Mouse (Mus musculus) midbrain, embryonic 13.5 days (tissue): ENCODE measurements around the gene Ppia. TPM values are rescaled to one million over a fixed set of nuclear protein-coding genes. Genes with fewer than 3 reads are reported as not detected.
A peak's percentile ranks its signal among the peaks of the same experiment; 100 is the strongest.
"Not testable (repeated sequence)": the region's sequence is repeated elsewhere in the genome, so short reads cannot be mapped to it uniquely, and the experiment has no call there.

Experiments used
- ATAC-seq: fragments of 200-750 bp; cut with Nextera tagmentation; 2 replicates; pipeline ENCODE4 v1.8.0; 2017; ENCODE audit warnings: mild to moderate bottlenecking, moderate TSS enrichment, moderate library complexity
- H3K27ac ChIP-seq: fragments of 300-500 bp; sonication (generic); 2 replicates; pipeline ENCODE4 v1.5.1; 2015; ENCODE audit warnings: inconsistent platforms, mild to moderate bottlenecking, moderate library complexity
- H3K27me3 ChIP-seq: fragments of 300-500 bp; sonication (generic); 2 replicates; pipeline ENCODE4 v1.6.1; 2015; ENCODE audit warnings: mild to moderate bottlenecking, inconsistent platforms
- H3K36me3 ChIP-seq: fragments of 300-500 bp; sonication (generic); 2 replicates; pipeline ENCODE4 v1.6.1; 2015; ENCODE audit warnings: mild to moderate bottlenecking, inconsistent platforms
- H3K4me1 ChIP-seq: fragments of 300-500 bp; sonication (generic); replicated peaks from 2 replicates; pipeline ENCODE4 v1.6.1; 2015; ENCODE audit warnings: inconsistent platforms
- H3K4me2 ChIP-seq: fragments of 300-500 bp; sonication (generic); replicated peaks from 2 replicates; pipeline ENCODE4 v1.6.1; 2015; ENCODE audit warnings: moderate library complexity, mild to moderate bottlenecking, inconsistent platforms
- H3K4me3 ChIP-seq: fragments of 300-500 bp; sonication (generic); replicated peaks from 2 replicates; pipeline ENCODE4 v1.5.1; 2015; ENCODE audit warnings: mild to moderate bottlenecking, inconsistent platforms
- H3K9ac ChIP-seq: fragments of 300-500 bp; sonication (generic); replicated peaks from 2 replicates; pipeline ENCODE4 v1.6.1; 2015; ENCODE audit warnings: mild to moderate bottlenecking, inconsistent platforms
- H3K9me3 ChIP-seq: fragments of 300-500 bp; sonication (generic); 2 replicates; pipeline ENCODE4 v1.6.1; 2016; ENCODE audit warnings: mild to moderate bottlenecking, inconsistent platforms
- WGBS: fragments of 180-500 bp; shearing (Covaris S2); methylation state at CpG from one replicate; pipeline ENCODE4 v1.1.7; 2015; 5-methylcytosine and 5-hydroxymethylcytosine counted together
- polyA plus RNA-seq: library from polyadenylated mRNA; unstranded; fragments of >200 nt; fragmentation: Nextera tagmentation; extraction: Ambion mirVana; gene quantifications from 2 replicates; pipeline ENCODE4 v1.2.1, GENCODE M21; 2015

Ppia gene
- polyA plus RNA-seq, 1 experiment from 2014 or later: 3,782 TPM

- peaks cover 51% of the 10 kb centered on the region for H3K36me3 ChIP-seq
Measured at GRCm38 (mm10) chr11:6419156-6419555, 3.9 kb downstream of the Ppia start.

GRCm38 (mm10) chr11:6420283-6420703 is 5.0 kb downstream of the Ppia start:
- H3K36me3 ChIP-seq: peaks cover 59% of the 10 kb centered on the region
- no peak overlapping the region for H3K4me3 ChIP-seq
- H3K4me2 ChIP-seq: no peak overlapping the region
- no peak overlapping the region for H3K9ac ChIP-seq
- no peaks in the 10 kb centered on the region for H3K27me3 ChIP-seq
- no peaks in the 10 kb centered on the region for H3K9me3 ChIP-seq
- no peak for ATAC-seq
- WGBS: 21% methylated on average over 1 of the region's 1 CpGs
- H3K4me1 ChIP-seq: peaks cover 24% of the 10 kb centered on the region
- H3K27ac ChIP-seq: no peak overlapping the region

More at GRCm38 (mm10) chr11:6419156-6419555, 3.9 kb downstream of the Ppia start:
- H3K4me3 ChIP-seq, H3K4me2 ChIP-seq, H3K9ac ChIP-seq, ATAC-seq, H3K27ac ChIP-seq, H3K9me3 ChIP-seq, H3K27me3 ChIP-seq: not testable (repeated sequence)
- WGBS: 64% methylated on average over 4 of the region's 4 CpGs
- H3K4me1 ChIP-seq: peaks cover 32% of the 10 kb centered on the region

GRCm38 (mm10) chr11:6420722-6421350 is 5.6 kb downstream of the Ppia start:
- 79% methylated on average over 2 of the region's 2 CpGs for WGBS
- Histone ChIP-seq H3K9me3 (no peaks in the 10 kb centered on the region), H3K4me3 (no peak overlapping the region), H3K4me2 (no peak overlapping the region), H3K36me3 (peaks cover 62% of the 10 kb centered on the region), H3K27me3 (no peaks in the 10 kb centered on the region), H3K4me1 (peaks cover 24% of the 10 kb centered on the region), H3K27ac (no peak overlapping the region), H3K9ac (no peak overlapping the region)
- ATAC-seq: no peak

GRCm38 (mm10) chr11:6430186-6430585 is 14.9 kb downstream of the Ppia start:
- H3K4me1 ChIP-seq: no peaks in the 10 kb centered on the region
- WGBS: 91% methylated on average over 7 of the region's 7 CpGs
- no peak overlapping the region for H3K4me3 ChIP-seq
- no peak overlapping the region for H3K27ac ChIP-seq
- no peak overlapping the region for H3K4me2 ChIP-seq
- ATAC-seq: no peak
- peaks cover 93% of the 10 kb centered on the region for H3K36me3 ChIP-seq
- H3K9ac ChIP-seq: no peak overlapping the region
- no peaks in the 10 kb centered on the region for H3K27me3 ChIP-seq
- no peaks in the 10 kb centered on the region for H3K9me3 ChIP-seq

GRCm38 (mm10) chr11:6436442-6436841 is 21.2 kb downstream of the Ppia start:
- WGBS: 65% methylated on average over 8 of the region's 8 CpGs
- peaks cover 73% of the 10 kb centered on the region for H3K36me3 ChIP-seq
- H3K4me1 ChIP-seq: no peaks in the 10 kb centered on the region
- no peaks in the 10 kb centered on the region for H3K27me3 ChIP-seq
- H3K9me3 ChIP-seq: no peaks in the 10 kb centered on the region
- no peak overlapping the region for H3K4me3 ChIP-seq
- 0 out of 2 replicates have a peak, but pooled peaks have one; percentile 55 for ATAC-seq
- no peak overlapping the region for H3K4me2 ChIP-seq
- H3K9ac ChIP-seq: no peak overlapping the region
- H3K27ac ChIP-seq: no peak overlapping the region

GRCm38 (mm10) chr11:6437667-6438066 is 22.4 kb downstream of the Ppia start:
- H3K4me1 ChIP-seq: peaks cover 3% of the 10 kb centered on the region; the same call in 1 of the 2 replicates
- H3K4me2 ChIP-seq: no peak overlapping the region
- no peak overlapping the region for H3K4me3 ChIP-seq
- no peaks in the 10 kb centered on the region for H3K9me3 ChIP-seq
- no peak overlapping the region for H3K9ac ChIP-seq
- peaks cover 62% of the 10 kb centered on the region for H3K36me3 ChIP-seq
- ATAC-seq: no peak
- H3K27ac ChIP-seq: no peak overlapping the region
- no peaks in the 10 kb centered on the region for H3K27me3 ChIP-seq
- WGBS: 98% methylated on average over 2 of the region's 2 CpGs

- Histone ChIP-seq H3K4me3 (no peak overlapping the region), H3K36me3 (peaks cover 38% of the 10 kb centered on the region), H3K4me1 (peaks cover 15% of the 10 kb centered on the region), H3K4me2 (no peak overlapping the region), H3K27ac (no peak overlapping the region), H3K9me3 (no peaks in the 10 kb centered on the region), H3K27me3 (no peaks in the 10 kb centered on the region), H3K9ac (no peak overlapping the region)
- no peak for ATAC-seq
- 97% methylated on average over 4 of the region's 4 CpGs for WGBS
Measured at GRCm38 (mm10) chr11:6440171-6440570, 24.9 kb downstream of the Ppia start.

GRCm38 (mm10) chr11:6442566-6442965 is 27.3 kb downstream of the Ppia start:
- no peak overlapping the region for H3K9ac ChIP-seq
- 98% methylated on average over 4 of the region's 4 CpGs for whole genome bisulfite sequencing
- H3K27me3 ChIP-seq: no peaks in the 10 kb centered on the region
- H3K36me3 ChIP-seq: peaks cover 17% of the 10 kb centered on the region
- no peak for ATAC-seq
- H3K4me1 ChIP-seq: peaks cover 15% of the 10 kb centered on the region
- no peak overlapping the region for H3K4me3 ChIP-seq
- no peak overlapping the region for H3K27ac ChIP-seq
- H3K4me2 ChIP-seq: no peak overlapping the region
- H3K9me3 ChIP-seq: no peaks in the 10 kb centered on the region

GRCm38 (mm10) chr11:6443102-6443501 is 27.9 kb downstream of the Ppia start:
- H3K36me3 ChIP-seq: peaks cover 12% of the 10 kb centered on the region
- WGBS: 55% methylated on average over 4 of the region's 4 CpGs

GRCm38 (mm10) chr11:6443727-6444076 is 28.5 kb downstream of the Ppia start:
- Histone ChIP-seq H3K4me1 (peaks cover 15% of the 10 kb centered on the region), H3K4me2 (peak overlapping the region; percentile 76), H3K27me3 (no peaks in the 10 kb centered on the region), H3K4me3 (peak overlapping the region; percentile 78), H3K27ac (peak overlapping the region; percentile 97), H3K36me3 (peaks cover 9% of the 10 kb centered on the region), H3K9me3 (no peaks in the 10 kb centered on the region), H3K9ac (peak overlapping the region; percentile 89)
- WGBS: under 1% methylated on average over 10 of the region's 10 CpGs
- no peak for ATAC-seq

More at GRCm38 (mm10) chr11:6443102-6443501, 27.9 kb downstream of the Ppia start:
- H3K4me2 ChIP-seq: peak overlapping the region; percentile 76
- H3K9ac ChIP-seq: peak overlapping the region; percentile 89
- H3K9me3 ChIP-seq: no peaks in the 10 kb centered on the region
- peaks cover 15% of the 10 kb centered on the region for H3K4me1 ChIP-seq
- H3K27me3 ChIP-seq: no peaks in the 10 kb centered on the region
- H3K27ac ChIP-seq: peak overlapping the region; percentile 97; the same call in 1 of the 2 replicates
- H3K4me3 ChIP-seq: peak overlapping the region; percentile 78
- ATAC-seq: no peak

- Histone ChIP-seq H3K4me1 (peaks cover 15% of the 10 kb centered on the region), H3K27me3 (no peaks in the 10 kb centered on the region), H3K9me3 (no peaks in the 10 kb centered on the region), H3K4me3 (peak within 1 kb of the TSS; percentile 78), H3K36me3 (peaks cover 6% of the 10 kb centered on the region), H3K27ac (peak within 1 kb of the TSS; percentile 97), H3K4me2 (peak within 1 kb of the TSS; percentile 76), H3K9ac (peak within 1 kb of the TSS; percentile 89)
- 1% methylated on average over 62 of the region's 80 CpGs for WGBS
- ATAC-seq: peak; percentile 99
Measured at GRCm38 (mm10) chr11:6444077-6444853, 29.0 kb downstream of the Ppia start, which contains the start of gene H2afv. Gene H2afv (minus strand): TSS chr11:6444443.

GRCm38 (mm10) chr11:6445441-6445840 is 30.2 kb downstream of the Ppia start:
- no peak overlapping the region for H3K9ac ChIP-seq
- ATAC-seq: no peak
- H3K36me3 ChIP-seq: peaks cover 6% of the 10 kb centered on the region
- no peaks in the 10 kb centered on the region for H3K9me3 ChIP-seq
- peak overlapping the region; percentile 39; the same call in 1 of the 2 replicates for H3K4me3 ChIP-seq
- H3K4me2 ChIP-seq: no peak overlapping the region
- H3K27ac ChIP-seq: no peak overlapping the region
- H3K4me1 ChIP-seq: peaks cover 15% of the 10 kb centered on the region
- 76% methylated on average over 4 of the region's 4 CpGs for WGBS
- H3K27me3 ChIP-seq: no peaks in the 10 kb centered on the region
